Mouse (Mus musculus) liver, adult 2 months (tissue): ENCODE measurements around the gene Sdcbp2.

ENCODE experiments used
- CTCF ChIP-seq: fragments of 200-500 bp; IDR thresholded peaks from 2 replicates; pipeline ENCODE4 v1.5.1; 2011; ENCODE audit warnings: low read depth, low read length, control low read depth
- POLR2A ChIP-seq: fragments of 200-500 bp; IDR thresholded peaks from 2 replicates; pipeline ENCODE4 v1.6.1; 2011; ENCODE audit warnings: low read length, control low read depth; ENCODE audit not compliant: insufficient read depth; ENCODE audit errors: extremely low read depth

- TF ChIP-seq POLR2A (no peak), CTCF (no peak)
Observed at GRCm38 (mm10) chr2:151579183-151579582, 6.8 kb downstream of the Sdcbp2 start.
